ENCODE assay signal across 8 mouse cellular contexts in genomic region chr2:30414101-30414500, GRCm38 (mm10). TPM values are rescaled to one million over a fixed set of nuclear protein-coding genes. Genes with fewer than 3 reads are reported as not detected.
DNase-seq lines count a peak whose midpoint lies in the region; ATAC-seq and TF ChIP-seq lines count a peak whose summit lies in the region.

No protein-coding gene starts in this region.

- no peak for TF ChIP-seq CTCF in kidney, adult 2 months (conservative IDR thresholded peaks at IDR 0.05; ENCODE audit: insufficient read depth, insufficient read length, low read depth, low read length)

- H3K36me3 ChIP-seq in kidney, adult 2 months (ENCODE audit: control insufficient read depth, insufficient read depth, low read length): no peaks in the 10 kb centered on the region
- peaks cover 16% of the 10 kb centered on the region for H3K36me3 ChIP-seq in forebrain, embryonic 15.5 days

- no peak overlapping the region for H3K4me3 ChIP-seq in kidney, adult 2 months (ENCODE audit: insufficient read depth, low read depth, low read length)
- H3K4me3 ChIP-seq in forebrain, embryonic 15.5 days: no peak overlapping the region

- peak overlapping the region; percentile 86 for H3K4me2 ChIP-seq in forebrain, embryonic 15.5 days (replicated peaks)

- no peak for TF ChIP-seq POLR2A in kidney, adult 2 months (IDR thresholded peaks at IDR 0.05; ENCODE audit: low read depth, low read length)

- H3K27ac ChIP-seq in kidney, adult 2 months (ENCODE audit: insufficient read depth, low read depth, low read length): no peak overlapping the region
- no peak overlapping the region for H3K27ac ChIP-seq in forebrain, embryonic 15.5 days (replicated peaks)

- H3K4me1 ChIP-seq in kidney, adult 2 months (ENCODE audit: control insufficient read depth, insufficient read depth, low read length): peaks cover 18% of the 10 kb centered on the region; the same call in 1 of the 2 replicates
- H3K4me1 ChIP-seq in forebrain, embryonic 15.5 days: peaks cover 44% of the 10 kb centered on the region

- H3K9me3 ChIP-seq in forebrain, embryonic 15.5 days: no peaks in the 10 kb centered on the region

- H3K27me3 ChIP-seq in kidney, adult 2 months (replicated peaks; ENCODE audit: control insufficient read depth, insufficient read depth, low read length): no peaks in the 10 kb centered on the region
- no peaks in the 10 kb centered on the region for H3K27me3 ChIP-seq in forebrain, embryonic 15.5 days

- H3K9ac ChIP-seq in forebrain, embryonic 15.5 days (replicated peaks): peak overlapping the region; percentile 33; the same call in 1 of the 2 replicates

- 64% methylated on average over 4 of the region's 4 CpGs for WGBS in kidney, adult 2 months
- WGBS in forebrain, embryonic 15.5 days: 93% methylated on average over 4 of the region's 4 CpGs

- DNase-seq in kidney, adult 2 months: peak; percentile 39
- no peak for DNase-seq in kidney, adult 11 months
- peak; percentile 78 for DNase-seq in cerebellum, adult 9-10 months
- DNase-seq in lung, postnatal 4 days: peak; percentile 36
- no peak for DNase-seq in right cerebral cortex, adult 2 months (ENCODE audit: low spot score in 2 of 2)
- DNase-seq in urinary bladder, postnatal 36 days (ENCODE audit: low spot score in 2 of 2): no peak

- ATAC-seq in forebrain, embryonic 15.5 days (replicated peaks): no peak
- ATAC-seq in megakaryocyte-erythroid progenitor cell, adult 5-6 weeks (replicated peaks; ENCODE audit: low FRiP score, low TSS enrichment, poor library complexity, severe bottlenecking): no peak

RNA-seq across cellular contexts. Expression of gene Crat, which starts 1.5 kb away (rescaled TPM):
- 214 and 254 TPM in 2 replicates for polyA plus RNA-seq in kidney, adult 2 months (2012; rRNA removed)
- polyA plus RNA-seq in forebrain, embryonic 15.5 days (2015; fragmentation: Nextera tagmentation; extraction: Ambion mirVana): 20.5 and 22.6 TPM in 2 replicates
- total RNA-seq in megakaryocyte-erythroid progenitor cell, adult 5-6 weeks (2014; fragmentation: Nextera tagmentation): 24.3 and 29.2 TPM in 2 replicates
- 11.2 and 16.0 TPM in 2 replicates for total RNA-seq in megakaryocyte-erythroid progenitor cell, adult 5-6 weeks (2017)

RNA-seq across cellular contexts. Expression of gene Ptpa, which starts 1.7 kb away (rescaled TPM):
- 132 and 176 TPM in 2 replicates for polyA plus RNA-seq in kidney, adult 2 months (2012; rRNA removed)
- 146 and 152 TPM in 2 replicates for polyA plus RNA-seq in forebrain, embryonic 15.5 days (2015; fragmentation: Nextera tagmentation; extraction: Ambion mirVana)
- total RNA-seq in megakaryocyte-erythroid progenitor cell, adult 5-6 weeks (2014; fragmentation: Nextera tagmentation): 228 and 237 TPM in 2 replicates
- 74.1 and 93.5 TPM in 2 replicates for total RNA-seq in megakaryocyte-erythroid progenitor cell, adult 5-6 weeks (2017)

RNA-seq across cellular contexts. Expression of gene Dolpp1, which starts 22.0 kb away (rescaled TPM):
- 30.6 and 36.4 TPM in 2 replicates for polyA plus RNA-seq in kidney, adult 2 months (2012; rRNA removed)
- polyA plus RNA-seq in forebrain, embryonic 15.5 days (2015; fragmentation: Nextera tagmentation; extraction: Ambion mirVana): 60.0 and 60.3 TPM in 2 replicates
- 24.0 and 29.0 TPM in 2 replicates for total RNA-seq in megakaryocyte-erythroid progenitor cell, adult 5-6 weeks (2014; fragmentation: Nextera tagmentation)
- 16.3 and 19.7 TPM in 2 replicates for total RNA-seq in megakaryocyte-erythroid progenitor cell, adult 5-6 weeks (2017)

RNA-seq across cellular contexts. Expression of gene Miga2, which starts 50.1 kb away (rescaled TPM):
- polyA plus RNA-seq in kidney, adult 2 months (2012; rRNA removed): 46.8 and 53.3 TPM in 2 replicates
- 27.2 and 27.6 TPM in 2 replicates for polyA plus RNA-seq in forebrain, embryonic 15.5 days (2015; fragmentation: Nextera tagmentation; extraction: Ambion mirVana)
- total RNA-seq in megakaryocyte-erythroid progenitor cell, adult 5-6 weeks (2014; fragmentation: Nextera tagmentation): 17.8 and 35.0 TPM in 2 replicates
- total RNA-seq in megakaryocyte-erythroid progenitor cell, adult 5-6 weeks (2017): 8.0 and 11.4 TPM in 2 replicates

RNA-seq across cellular contexts. Expression of gene Sh3glb2, which starts 55.0 kb away (rescaled TPM):
- 84.6 and 132 TPM in 2 replicates for polyA plus RNA-seq in kidney, adult 2 months (2012; rRNA removed)
- 160 and 165 TPM in 2 replicates for polyA plus RNA-seq in forebrain, embryonic 15.5 days (2015; fragmentation: Nextera tagmentation; extraction: Ambion mirVana)
- 47.0 and 48.4 TPM in 2 replicates for total RNA-seq in megakaryocyte-erythroid progenitor cell, adult 5-6 weeks (2014; fragmentation: Nextera tagmentation)
- total RNA-seq in megakaryocyte-erythroid progenitor cell, adult 5-6 weeks (2017): 25.7 and 28.5 TPM in 2 replicates

Comparison
In these comparisons a context has a peak if more than half of its experiments do, and no peak if none do; other contexts are left out.
1. DNase-seq: peak in kidney, adult 2 months (single experiment), cerebellum, adult 9-10 months (single experiment) and lung, postnatal 4 days (2 of 2); none in kidney, adult 11 months (single experiment), right cerebral cortex, adult 2 months (0 of 2) and urinary bladder, postnatal 36 days (0 of 2).